9 mouse cellular contexts compared by ENCODE assay signal in genomic region chr11:70681897-70682581, GRCm38 (mm10). TPM values are rescaled to one million over a fixed set of nuclear protein-coding genes. Genes with fewer than 3 reads are reported as not detected.
DNase-seq lines count a peak whose midpoint lies in the region; ATAC-seq and TF ChIP-seq lines count a peak whose summit lies in the region.
"Had no signal": no experiment of that assay in that cellular context is flagged by ENCODE, and none has a peak within 500 bp of the region (broad histone marks: within the 10 kb centered on the region; RNA-seq: fewer than 3 reads in every experiment).

No protein-coding gene starts in this region.

- no peak for DNase-seq in heart, embryonic 10.5 days (ENCODE audit: low spot score)
- DNase-seq in heart, adult 11 months: no peak
- peak; percentile 58 for DNase-seq in 416B (ENCODE audit: low read depth)
- peak; percentile 53 for DNase-seq in adipocyte (ENCODE audit: low spot score)
- DNase-seq in heart, postnatal 10 days: peak; percentile 38 to 72
- DNase-seq in liver, postnatal 0 days: peak; percentile 44
- peak; percentile 57 for DNase-seq in splenic B cell, adult 2 months (ENCODE audit: low read depth, low spot score)

- TF ChIP-seq CTCF in liver, postnatal 0 days (IDR thresholded peaks at IDR 0.05; ENCODE audit: low read depth): peak; percentile 72

- H3K36me3 ChIP-seq in heart, embryonic 10.5 days: peaks cover 71% of the 10 kb centered on the region
- H3K36me3 ChIP-seq in liver, postnatal 0 days (replicated peaks; ENCODE audit: insufficient read depth, low read length): peaks cover 33% of the 10 kb centered on the region
- H3K36me3 ChIP-seq in splenic B cell, adult 2 months (ENCODE audit: control insufficient read depth, insufficient read depth, low read length, poor library complexity, severe bottlenecking): peaks cover 8% of the 10 kb centered on the region

- no peak for TF ChIP-seq EP300 in liver, postnatal 0 days (IDR thresholded peaks at IDR 0.05; ENCODE audit: low read depth)

- H3K4me1 ChIP-seq in heart, embryonic 10.5 days: peaks cover 29% of the 10 kb centered on the region
- H3K4me1 ChIP-seq in liver, postnatal 0 days (ENCODE audit: insufficient read depth): peaks cover 22% of the 10 kb centered on the region

- H3K4me3 ChIP-seq in heart, embryonic 10.5 days: 0 out of 2 replicates have a peak overlapping the region, but pooled peaks have one; percentile 3
- H3K4me3 ChIP-seq in liver, postnatal 0 days (ENCODE audit: low read depth, low read length): no peak overlapping the region
- H3K4me3 ChIP-seq: liver, embryonic 15.5 days had no signal

- H3K4me2 ChIP-seq in liver, postnatal 0 days (ENCODE audit: low read depth, low read length): no peak overlapping the region
- H3K4me2 ChIP-seq: liver, embryonic 15.5 days had no signal

- H3K9ac ChIP-seq in liver, postnatal 0 days (replicated peaks): no peak overlapping the region
- H3K9ac ChIP-seq: liver, embryonic 15.5 days had no signal

- H3K27me3 ChIP-seq in heart, embryonic 10.5 days (ENCODE audit: insufficient read depth, poor library complexity, severe bottlenecking): 0 out of 2 replicates have a peak, but pooled peaks cover 3% of the 10 kb centered on the region
- H3K27me3 ChIP-seq in liver, postnatal 0 days (ENCODE audit: insufficient read depth, low read length): no peaks in the 10 kb centered on the region
- no peaks in the 10 kb centered on the region for H3K27me3 ChIP-seq in splenic B cell, adult 2 months (ENCODE audit: control insufficient read depth, insufficient read depth, low read length, poor library complexity, severe bottlenecking)
- H3K27me3 ChIP-seq: liver, embryonic 15.5 days had no signal

- ATAC-seq in liver, postnatal 0 days: peak; percentile 53
- no peak for ATAC-seq in cerebellum, adult (ENCODE audit: insufficient number of reproducible peaks, low FRiP score, low TSS enrichment)

- no peaks in the 10 kb centered on the region for H3K9me3 ChIP-seq in heart, embryonic 10.5 days
- H3K9me3 ChIP-seq in liver, postnatal 0 days (ENCODE audit: low read length): no peaks in the 10 kb centered on the region
- H3K9me3 ChIP-seq: liver, embryonic 15.5 days had no signal

- intact Hi-C loops in heart, postnatal 10 days (cut with DNase I): loop anchor here (2.0 kb wide), 1 partner anchor 73 kb away; no protein-coding TSS in a partner anchor

- peak overlapping the region; percentile 69 for H3K27ac ChIP-seq in heart, embryonic 10.5 days
- 0 out of 2 replicates have a peak overlapping the region, but pooled peaks have one; percentile 3 for H3K27ac ChIP-seq in liver, postnatal 0 days (ENCODE audit: low read depth)
- H3K27ac ChIP-seq: liver, embryonic 15.5 days had no signal

- WGBS in heart, embryonic 10.5 days: 14% methylated on average over 8 of the region's 11 CpGs
- 49% methylated on average over 11 of the region's 11 CpGs for WGBS in liver, postnatal 0 days (ENCODE audit: insufficient replicate concordance)

RNA-seq across cellular contexts. Expression of gene Camta2, which starts 5.9 kb away (rescaled TPM):
- 12.0 and 12.5 TPM in 2 replicates for polyA plus RNA-seq in heart, embryonic 10.5 days (2016; fragmentation: Nextera tagmentation; extraction: Ambion mirVana)
- 10 to 100 TPM; 31.2 to 32.8 TPM for total RNA-seq in heart, postnatal 10 days (2021)
- 2.8 and 3.4 TPM in 2 replicates for polyA plus RNA-seq in liver, postnatal 0 days (2015; fragmentation: Nextera tagmentation; extraction: Ambion mirVana)

RNA-seq across cellular contexts. Expression of gene Spag7, which starts 12.8 kb away (rescaled TPM):
- 204 and 209 TPM in 2 replicates for polyA plus RNA-seq in heart, embryonic 10.5 days (2016; fragmentation: Nextera tagmentation; extraction: Ambion mirVana)
- 10 to 100 TPM; 86.0 to 88.2 TPM for total RNA-seq in heart, postnatal 10 days (2021)
- polyA plus RNA-seq in liver, postnatal 0 days (2015; fragmentation: Nextera tagmentation; extraction: Ambion mirVana): 36.6 and 42.1 TPM in 2 replicates

RNA-seq across cellular contexts. Expression of gene Inca1, which starts 17.9 kb away (rescaled TPM):
- 1.6 and 2.4 TPM in 2 replicates for polyA plus RNA-seq in heart, embryonic 10.5 days (2016; fragmentation: Nextera tagmentation; extraction: Ambion mirVana)
- total RNA-seq in heart, postnatal 10 days (2021): 1 to 10 TPM; 2.6 to 3.0 TPM
- polyA plus RNA-seq in liver, postnatal 0 days (2015; fragmentation: Nextera tagmentation; extraction: Ambion mirVana): 8.3 and 10.8 TPM in 2 replicates

RNA-seq across cellular contexts. Expression of gene Kif1c, which starts 18.3 kb away (rescaled TPM):
- 2.1 and 2.6 TPM in 2 replicates for polyA plus RNA-seq in heart, embryonic 10.5 days (2016; fragmentation: Nextera tagmentation; extraction: Ambion mirVana)
- 100 to 1,000 TPM; 279 to 286 TPM for total RNA-seq in heart, postnatal 10 days (2021)
- 1.8 and 2.2 TPM in 2 replicates for polyA plus RNA-seq in liver, postnatal 0 days (2015; fragmentation: Nextera tagmentation; extraction: Ambion mirVana)

RNA-seq across cellular contexts. Expression of gene Eno3, which starts 25.0 kb away (rescaled TPM):
- 188 and 256 TPM in 2 replicates for polyA plus RNA-seq in heart, embryonic 10.5 days (2016; fragmentation: Nextera tagmentation; extraction: Ambion mirVana)
- 1,000 to 10,000 TPM; 1,599 to 1,711 TPM for total RNA-seq in heart, postnatal 10 days (2021)
- 4.0 and 21.3 TPM in 2 replicates for polyA plus RNA-seq in liver, postnatal 0 days (2015; fragmentation: Nextera tagmentation; extraction: Ambion mirVana)

Comparison
In these comparisons a context has a peak if more than half of its experiments do, and no peak if none do; other contexts are left out.
1. DNase-seq: peak in 416B (single experiment), adipocyte (single experiment), heart, postnatal 10 days (2 of 2), liver, postnatal 0 days (single experiment) and splenic B cell, adult 2 months (single experiment); none in heart, embryonic 10.5 days (single experiment) and heart, adult 11 months (single experiment).